Mouse (Mus musculus) ES-Bruce4 (cell line): ENCODE data around the gene Ahcyl1.

Source experiments
- CTCF ChIP-seq: IDR thresholded peaks from one replicate; pipeline ENCODE4 v1.8.1; 2011; ENCODE audit warnings: low read depth, low read length
- EP300 ChIP-seq: IDR thresholded peaks from 2 replicates; pipeline ENCODE4 v1.6.1; 2011; ENCODE audit warnings: low read depth, low read length; ENCODE audit not compliant: insufficient read depth
- POLR2A ChIP-seq: IDR thresholded peaks from one replicate; pipeline ENCODE4 v1.8.1; 2011; ENCODE audit warnings: low read length; ENCODE audit not compliant: insufficient read depth

GRCm38 (mm10) chr3:107629411-107629810 is 66.9 kb downstream of the Ahcyl1 start:
- TF ChIP-seq POLR2A = no peak
- TF ChIP-seq CTCF = no peak
- TF ChIP-seq EP300 = no peak
